Mouse (Mus musculus) cerebellum, postnatal 4 days (tissue): Measurements from ENCODE around the gene Kmt5c.
A peak's percentile ranks its signal among the peaks of the same experiment; 100 is the strongest.

Experiments
- DNase-seq, 2 experiments: peaks; one replicate each; pipeline ENCODE4 v3.0.0; 2022; ENCODE audit warnings: low spot score in 2 of 2, mixed read lengths in 1 of 2

The Kmt5c gene

GRCm38 (mm10) chr7:4746326-4746980 is 6.5 kb downstream of the Kmt5c start:
- DNase-seq, result no peak

GRCm38 (mm10) chr7:4747156-4747899 is 7.4 kb downstream of the Kmt5c start:
- no peak for DNase-seq

- no peak for DNase-seq
Measured at GRCm38 (mm10) chr7:4748321-4748720, 8.4 kb downstream of the Kmt5c start.

GRCm38 (mm10) chr7:4749169-4749568 is 9.3 kb downstream of the Kmt5c start:
- no peak for DNase-seq

GRCm38 (mm10) chr7:4751971-4752820 is 12.3 kb downstream of the Kmt5c start:
- DNase-seq, result peak in 1 of 2 experiments; percentile 45

GRCm38 (mm10) chr7:4752821-4753570 is 13.1 kb downstream of the Kmt5c start, which contains the start of gene Cox6b2:
TSS of gene Cox6b2 (minus strand) at chr7:4753094.
- DNase-seq, result peak; percentile 68 to 79

- no peak for DNase-seq
Measured at GRCm38 (mm10) chr7:4759670-4760069, 19.8 kb downstream of the Kmt5c start.

GRCm38 (mm10) chr7:4764946-4765710 is 25.2 kb downstream of the Kmt5c start:
- no peak for DNase-seq

GRCm38 (mm10) chr7:4771202-4771601 is 31.3 kb downstream of the Kmt5c start, which contains the start of gene Fam71e2:
TSS of gene Fam71e2 (minus strand) at chr7:4771302.
- DNase-seq, result no peak

GRCm38 (mm10) chr7:4776131-4776530 is 36.2 kb downstream of the Kmt5c start:
- no peak for DNase-seq

GRCm38 (mm10) chr7:4776861-4777830 is 37.2 kb downstream of the Kmt5c start:
- DNase-seq, result peak; percentile 39 to 61

GRCm38 (mm10) chr7:4777851-4778637 is 38.1 kb downstream of the Kmt5c start:
- DNase-seq, result no peak

GRCm38 (mm10) chr7:4779921-4780320 is 40.0 kb downstream of the Kmt5c start:
- DNase-seq, result no peak

- DNase-seq, result no peak
Measured at GRCm38 (mm10) chr7:4782130-4782529, 42.2 kb downstream of the Kmt5c start.

- DNase-seq, result no peak
Measured at GRCm38 (mm10) chr7:4782759-4783158, 42.8 kb downstream of the Kmt5c start, which contains the start of the genes Il11 and Tmem190. TSS of gene Il11 (minus strand) at chr7:4782859. TSS of gene Tmem190 (plus strand) at chr7:4782937.

- DNase-seq, result no peak
Measured at GRCm38 (mm10) chr7:4783667-4784268, 43.9 kb downstream of the Kmt5c start.

GRCm38 (mm10) chr7:4788499-4789435 is 48.9 kb downstream of the Kmt5c start:
- DNase-seq, result peak; percentile 34 to 68
